Mouse (Mus musculus): Measurements from ENCODE around the gene Gm44965.

DNA sequence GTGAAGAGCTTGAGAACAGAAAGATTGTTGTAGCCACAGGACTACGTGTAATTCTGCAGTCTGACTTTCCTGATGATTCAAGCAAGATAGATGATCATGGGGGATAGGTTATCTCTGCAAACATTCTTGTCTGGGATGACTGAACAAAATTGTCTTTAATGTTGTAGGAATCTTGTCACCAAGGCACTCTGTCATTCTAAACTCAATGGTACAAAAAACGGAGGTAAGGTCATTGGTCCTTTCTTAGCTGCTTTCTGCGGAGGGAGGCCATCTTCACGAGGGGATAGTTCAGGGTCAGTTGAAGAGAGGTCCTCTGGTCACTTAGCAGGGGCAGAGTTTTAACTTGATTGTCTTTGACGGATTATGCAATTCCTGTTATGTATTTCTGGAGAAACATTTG is 15.0 kb upstream of the Gm44965 start:
- TF ChIP-seq CTCF (IDR thresholded peaks at IDR 0.05): no peak
- TF ChIP-seq EP300 (IDR thresholded peaks at IDR 0.05): no peak

All from lung, postnatal 0 days (tissue).